Mouse (Mus musculus) monocyte, adult 5-6 weeks (primary cell): Measurements from ENCODE around the gene Card6. TPM values are rescaled to one million over a fixed set of nuclear protein-coding genes. Genes with fewer than 3 reads are reported as not detected.
A peak's percentile ranks its signal among the peaks of the same experiment; 100 is the strongest.

Experiments used
- ATAC-seq: fragments of 153-309, 156-312 bp; replicated peaks from 2 replicates; pipeline ENCODE4 v1.8.0; 2017; ENCODE audit warnings: mild to moderate bottlenecking; ENCODE audit not compliant: low TSS enrichment, insufficient number of reproducible peaks, severe bottlenecking, poor library complexity, low FRiP score
- total RNA-seq: library from RNA; stranded (forward); fragments of 200-1000, 200-491, 200-594 nt; gene quantifications from 3 replicates; pipeline ENCODE4 v1.2.3, GENCODE M21; 2017

The Card6 gene
- total RNA-seq: 8.2 to 42.9 TPM (median 22.5 TPM) in 3 replicates

DNA sequence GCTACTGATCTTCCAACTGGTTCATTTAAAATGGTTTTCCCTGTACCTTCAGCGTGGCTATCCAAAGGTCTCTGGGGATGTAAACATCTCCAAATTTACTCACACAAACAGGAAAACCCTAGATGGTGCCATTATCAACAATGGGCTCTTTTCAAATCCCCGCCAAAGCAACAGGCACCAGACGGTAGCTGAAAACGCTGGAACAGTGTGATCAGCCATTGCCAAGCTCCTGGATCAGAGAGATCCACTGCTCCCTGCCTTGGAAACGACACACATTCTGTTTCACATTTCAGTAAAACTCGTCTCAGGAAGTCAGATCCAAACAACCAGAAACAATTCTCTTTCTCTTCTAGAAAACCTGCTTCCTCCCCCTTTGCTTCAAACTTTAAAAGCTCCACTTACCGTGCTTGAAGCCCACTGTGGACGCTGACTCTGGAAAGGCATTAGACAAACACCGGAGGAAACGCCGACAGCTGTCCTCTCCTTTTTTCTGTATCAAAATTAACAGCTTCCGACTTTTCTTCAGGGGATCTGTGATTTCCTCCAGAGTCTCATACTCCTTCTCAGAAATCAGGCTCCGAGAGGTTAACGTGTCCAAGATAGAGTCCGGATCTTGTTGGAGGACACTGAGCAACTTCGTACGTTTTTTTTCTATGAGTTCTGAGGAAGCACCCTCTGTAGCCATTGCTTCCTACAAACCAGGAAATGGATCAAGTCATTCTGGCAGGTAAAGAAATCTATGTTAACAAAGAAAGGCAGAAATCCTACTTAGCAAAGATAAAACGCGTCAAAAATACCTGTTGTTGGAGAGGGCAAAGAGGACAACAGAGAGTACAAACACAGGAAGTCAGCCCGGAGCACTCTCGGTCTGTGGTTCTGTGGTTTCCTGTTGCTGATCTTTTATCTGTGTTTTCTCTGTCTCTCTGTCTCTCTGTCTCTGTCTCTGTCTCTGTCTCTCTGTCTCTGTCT is at the start of gene Card6:
Card6 (minus strand) TSS at position 854 of the 969 bp plus-strand sequence.
- ATAC-seq: peak; percentile 69; the same call in 1 of the 2 replicates

DNA sequence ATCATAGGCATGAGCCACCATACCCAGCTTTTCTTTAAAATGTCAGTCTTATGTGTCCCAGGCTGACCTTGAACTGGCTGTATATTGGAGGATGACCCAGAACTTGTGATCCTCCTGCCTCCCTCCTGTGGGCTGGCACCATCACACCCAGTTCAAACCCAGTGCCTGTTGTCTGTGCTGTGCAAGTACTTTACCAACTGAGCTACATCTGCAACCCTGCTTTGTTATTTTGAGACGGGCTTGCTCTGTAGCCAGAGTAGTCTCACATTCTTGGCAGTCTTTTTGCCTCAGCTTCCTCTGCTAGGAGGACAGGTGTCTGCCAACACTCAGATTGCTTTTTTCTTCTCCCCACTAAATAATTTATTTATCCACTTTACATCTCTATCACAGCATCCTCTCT is 49.0 kb upstream of the Card6 start:
- no peak for ATAC-seq

DNA sequence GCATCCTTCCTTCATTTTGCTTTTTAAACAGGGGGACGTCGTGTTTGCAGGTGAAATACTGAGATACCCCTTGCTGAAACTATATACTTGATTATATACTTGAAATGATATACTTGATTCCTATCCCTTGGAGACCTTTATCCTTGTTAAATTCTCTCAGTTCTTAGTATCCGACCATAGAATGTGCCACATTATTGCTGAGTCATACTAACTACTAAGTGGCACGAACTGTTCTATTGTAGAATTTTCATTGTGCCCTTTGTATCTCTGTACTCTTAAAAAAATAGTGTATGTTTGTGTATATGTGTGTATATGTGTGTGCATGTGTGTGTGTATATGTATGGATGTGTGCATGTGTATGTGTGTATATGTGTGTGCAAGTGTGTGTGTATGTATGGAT is 48.0 kb upstream of the Card6 start:
- ATAC-seq: no peak

DNA sequence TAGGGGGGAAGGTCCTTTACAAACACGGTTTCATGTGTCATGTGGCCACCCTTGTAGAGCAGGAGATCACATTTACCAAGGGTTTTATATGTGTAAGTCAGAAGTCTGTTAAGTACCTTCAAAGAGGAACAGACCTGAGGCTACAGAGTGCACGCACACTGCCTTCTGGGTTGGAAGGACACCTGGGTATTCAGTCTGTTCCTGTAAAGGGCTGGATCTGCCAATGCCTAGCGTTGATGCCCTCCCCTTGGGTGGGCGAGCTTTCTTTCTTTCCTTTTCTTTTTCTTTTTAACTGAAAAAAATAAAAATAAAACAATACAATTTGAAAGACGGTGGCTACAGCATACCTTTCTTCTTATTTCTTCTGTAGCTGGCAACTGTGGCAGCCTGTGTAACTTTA is 46.8 kb upstream of the Card6 start:
- no peak for ATAC-seq

DNA sequence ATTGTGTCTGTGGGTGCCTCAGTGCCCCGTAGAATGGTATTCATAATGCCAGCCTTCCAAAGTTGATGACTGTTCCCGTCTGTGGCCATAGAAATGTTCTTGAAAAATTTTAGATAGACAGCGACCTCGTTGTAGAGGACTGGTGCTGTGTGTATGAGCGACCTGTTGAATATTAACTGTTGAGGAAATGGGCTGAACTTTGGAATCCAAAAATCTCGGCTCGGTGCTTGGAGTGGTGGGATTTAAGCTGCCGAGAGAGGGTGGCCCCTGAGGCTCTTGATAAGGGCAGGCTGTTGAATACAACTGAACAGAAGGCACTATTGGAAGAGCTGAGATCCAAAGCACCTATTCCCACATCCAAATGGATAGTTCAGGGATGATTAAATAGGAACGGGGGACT is 46.3 kb upstream of the Card6 start:
- no peak for ATAC-seq

DNA sequence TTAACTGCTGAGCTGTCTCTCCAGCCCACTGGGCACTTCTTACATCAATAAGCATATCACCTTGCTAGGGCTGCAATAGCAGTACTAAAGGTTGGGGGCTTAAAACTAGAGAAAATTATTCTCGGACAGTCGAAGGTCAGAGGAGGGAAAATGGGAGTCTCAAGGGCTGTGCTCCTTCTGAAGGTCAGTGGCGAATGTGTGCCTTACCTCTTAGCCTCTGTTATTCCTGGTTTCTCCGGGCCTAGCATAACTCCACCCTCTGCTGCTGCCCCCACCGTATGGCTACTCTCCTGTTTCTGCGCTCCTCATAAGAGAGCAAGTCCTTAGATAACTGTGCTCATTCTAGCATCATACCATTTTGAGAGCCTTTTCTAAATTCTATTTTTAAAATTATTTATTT is 43.8 kb upstream of the Card6 start:
- ATAC-seq: no peak

DNA sequence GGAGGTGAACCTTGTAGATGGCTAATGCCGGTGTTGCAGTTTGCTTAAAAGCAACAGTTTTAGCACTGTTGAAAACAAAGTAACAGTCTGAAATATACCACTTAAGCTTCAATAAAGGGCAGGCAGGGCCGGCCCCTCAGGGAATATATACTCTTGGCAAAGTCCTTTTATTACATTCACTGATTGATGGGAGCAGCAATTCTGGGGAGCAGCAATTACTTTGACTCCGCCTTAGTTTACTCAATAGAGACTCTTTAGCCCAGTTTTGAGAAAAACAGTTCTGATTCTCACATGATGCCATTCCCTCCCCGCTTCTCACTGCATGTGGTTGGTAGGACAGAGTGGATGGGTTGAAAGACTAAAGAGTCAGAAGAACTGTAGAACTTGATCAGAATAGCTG is 40.8 kb upstream of the Card6 start:
- ATAC-seq: no peak

DNA sequence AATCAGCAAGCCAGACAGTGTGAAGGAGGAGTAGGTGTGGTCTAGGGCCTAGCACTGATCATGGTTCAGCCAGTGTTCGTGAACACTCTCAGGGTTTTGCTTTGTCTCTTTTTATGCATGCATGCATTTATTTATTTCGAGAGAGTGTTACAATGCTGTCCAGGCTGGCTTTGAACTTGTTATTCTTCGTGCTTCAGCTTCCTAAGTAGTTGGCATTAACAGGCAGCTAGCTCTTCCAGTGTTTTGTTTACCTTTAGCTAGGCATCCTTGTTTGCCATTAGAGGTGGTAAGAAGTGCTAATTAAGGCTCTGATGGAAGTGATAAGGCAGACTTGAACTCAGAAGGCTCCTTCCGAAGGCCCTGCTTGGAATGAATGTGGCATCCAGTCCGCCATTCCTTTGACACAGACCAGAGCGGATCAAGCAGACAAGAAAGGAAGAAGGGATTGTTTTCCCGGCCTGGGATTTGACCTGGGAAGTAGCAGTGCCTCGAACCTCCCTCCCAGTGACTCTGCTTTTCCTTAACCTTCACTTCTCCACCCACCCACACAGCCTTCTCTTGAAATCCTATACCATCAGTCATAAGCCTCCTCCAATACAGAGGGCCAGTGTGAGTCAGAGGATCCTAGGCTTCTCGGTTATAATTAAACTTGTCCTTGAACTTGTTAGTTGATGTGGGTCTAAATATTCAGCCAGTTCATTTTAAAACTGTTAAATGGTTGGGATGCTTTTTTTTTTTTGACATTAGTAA is 37.0 kb upstream of the Card6 start:
- no peak for ATAC-seq

DNA sequence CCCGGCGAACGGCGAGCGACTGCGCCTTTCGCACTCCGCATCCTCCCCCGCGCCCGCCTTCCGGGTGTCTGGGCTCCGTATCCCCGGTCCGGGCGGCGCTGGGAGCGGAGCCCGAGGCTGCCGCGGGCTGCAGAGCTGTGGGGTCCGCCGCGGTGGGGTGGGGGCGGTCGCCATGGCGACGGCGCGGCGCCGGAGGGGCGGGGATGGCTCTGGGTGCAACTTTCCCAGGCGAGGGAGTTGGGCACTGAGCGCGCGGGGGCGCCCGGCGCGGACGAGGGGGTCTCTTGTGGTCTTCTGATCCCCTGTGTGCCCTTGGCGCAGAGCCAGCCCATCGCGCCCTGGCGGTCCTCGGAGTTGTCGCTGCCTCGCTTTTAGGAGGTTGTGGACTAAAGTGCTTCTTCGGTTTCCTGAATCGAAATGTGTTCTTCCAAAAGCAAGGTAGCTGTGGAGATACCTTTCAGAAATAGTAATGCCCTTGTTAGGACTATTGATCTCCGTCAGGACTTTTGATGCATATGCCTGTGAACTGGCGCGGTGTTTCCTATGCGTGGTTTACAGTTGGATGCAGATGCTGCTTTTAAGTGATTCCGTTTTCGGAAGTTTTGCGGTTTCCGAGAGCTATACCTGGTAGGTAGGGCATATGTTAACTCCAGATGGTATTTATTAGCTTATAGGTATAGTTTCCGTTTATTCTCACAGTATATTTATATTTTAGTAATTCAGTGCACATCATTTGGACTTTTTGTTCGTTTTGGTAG is 35.9 kb upstream of the Card6 start:
- no peak for ATAC-seq

DNA sequence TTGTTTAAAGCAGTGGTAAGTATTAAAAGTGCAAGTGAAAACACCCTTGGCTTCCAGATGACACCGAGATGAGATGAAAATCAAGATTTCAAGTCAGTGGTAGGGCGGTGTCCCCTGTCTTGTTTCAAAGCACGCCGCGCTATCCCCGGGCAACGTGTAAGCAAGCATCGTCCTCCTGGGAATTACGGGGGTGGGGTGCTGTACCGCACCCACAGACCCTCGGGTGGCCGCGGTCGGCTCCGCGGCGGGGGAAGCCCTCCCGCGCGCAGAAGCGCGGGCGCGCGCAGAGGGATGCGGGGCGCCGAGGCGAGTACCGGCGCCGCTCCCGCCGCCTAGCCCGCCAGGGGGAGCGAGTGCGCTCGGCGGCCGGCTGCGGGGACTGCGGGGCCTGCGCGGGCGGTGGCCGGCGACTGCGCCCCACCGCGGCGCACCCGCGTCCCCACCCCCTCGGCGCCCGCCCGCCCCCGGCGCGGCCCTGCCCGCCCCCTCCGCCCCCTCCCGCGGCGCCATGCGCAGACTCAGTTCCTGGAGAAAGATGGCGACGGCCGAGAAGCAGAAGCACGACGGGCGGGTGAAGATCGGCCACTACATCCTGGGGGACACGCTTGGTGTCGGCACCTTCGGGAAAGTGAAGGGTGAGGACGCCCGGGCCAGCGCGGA is 35.2 kb upstream of the Card6 start, which contains the start of gene Prkaa1:
Prkaa1 (plus strand) TSS at position 501 of the 660 bp plus-strand sequence.
- ATAC-seq: peak; percentile 73

DNA sequence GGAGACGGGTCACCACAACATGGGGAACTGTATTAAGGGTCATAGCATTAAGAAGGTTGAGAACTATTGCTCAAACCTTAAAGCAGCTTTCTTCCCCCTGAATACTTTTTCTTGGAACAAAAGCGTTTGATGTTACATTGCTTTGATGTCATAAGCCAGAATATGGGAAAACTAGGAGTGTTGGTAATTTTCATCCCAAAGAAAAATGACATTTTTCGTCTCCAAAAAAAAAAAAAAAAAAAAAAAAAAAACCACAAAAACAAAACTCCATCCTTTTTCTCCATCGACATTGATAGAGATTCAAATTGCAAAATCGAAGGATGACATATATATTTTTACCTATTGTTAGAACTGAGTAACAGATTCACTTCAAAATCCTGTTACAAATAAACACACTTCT is 34.4 kb upstream of the Card6 start:
- no peak for ATAC-seq

DNA sequence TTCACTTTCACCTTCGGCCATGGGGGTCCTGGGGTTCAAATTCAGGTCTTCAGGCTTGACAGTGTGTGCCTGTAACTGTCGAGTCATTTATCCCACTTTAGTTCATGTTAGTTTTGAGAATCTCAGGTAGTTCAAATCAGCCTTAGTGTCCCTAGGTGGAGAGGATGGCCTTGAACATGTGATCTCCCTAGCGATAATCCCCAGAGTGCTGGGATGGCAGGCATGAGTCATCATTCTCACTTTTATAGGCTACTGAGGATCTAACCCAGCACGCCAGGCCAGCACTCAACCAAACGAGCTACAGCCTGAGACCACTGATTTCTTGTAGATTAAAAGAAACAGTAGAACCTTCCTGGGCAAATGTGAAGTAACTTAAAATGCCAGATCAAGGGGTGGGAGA is 33.7 kb upstream of the Card6 start:
- ATAC-seq: no peak

DNA sequence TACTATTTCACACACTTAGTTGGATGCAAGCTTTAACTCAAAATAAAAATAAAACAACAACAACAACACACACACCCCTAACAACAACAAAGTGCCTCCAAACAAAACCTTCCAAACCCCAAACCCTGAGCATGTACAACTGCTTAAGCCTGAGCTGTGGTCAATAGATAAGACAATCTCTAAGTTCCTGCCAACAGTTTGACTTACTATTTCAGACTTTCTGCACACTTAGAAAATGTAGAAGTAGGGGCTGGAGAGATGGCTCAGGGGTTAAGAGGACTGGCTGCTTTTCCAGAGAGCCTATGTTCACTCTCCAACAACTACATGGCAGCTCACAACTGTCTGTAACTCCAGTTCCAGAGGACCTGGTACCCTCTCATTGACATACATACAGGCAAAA is 32.0 kb upstream of the Card6 start:
- ATAC-seq: no peak

DNA sequence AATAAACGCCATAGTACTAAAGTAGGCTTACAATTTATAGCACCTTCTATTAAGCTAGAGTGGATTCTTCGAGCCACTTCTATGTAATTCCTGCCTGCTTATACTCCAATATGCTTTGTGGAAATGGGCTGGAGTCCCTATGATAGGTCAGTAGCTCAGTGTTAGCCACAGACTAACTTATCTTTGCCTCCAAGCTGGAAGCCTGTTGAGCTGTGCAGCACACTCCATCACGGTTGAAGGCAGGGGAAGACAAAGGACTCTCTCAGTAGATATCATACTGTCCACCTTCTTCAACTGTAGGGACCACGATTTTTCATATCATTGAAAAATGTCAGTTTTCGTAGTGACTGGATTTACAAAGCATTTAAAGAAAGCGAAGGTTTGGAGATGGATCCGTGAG is 31.5 kb upstream of the Card6 start:
- no peak for ATAC-seq

DNA sequence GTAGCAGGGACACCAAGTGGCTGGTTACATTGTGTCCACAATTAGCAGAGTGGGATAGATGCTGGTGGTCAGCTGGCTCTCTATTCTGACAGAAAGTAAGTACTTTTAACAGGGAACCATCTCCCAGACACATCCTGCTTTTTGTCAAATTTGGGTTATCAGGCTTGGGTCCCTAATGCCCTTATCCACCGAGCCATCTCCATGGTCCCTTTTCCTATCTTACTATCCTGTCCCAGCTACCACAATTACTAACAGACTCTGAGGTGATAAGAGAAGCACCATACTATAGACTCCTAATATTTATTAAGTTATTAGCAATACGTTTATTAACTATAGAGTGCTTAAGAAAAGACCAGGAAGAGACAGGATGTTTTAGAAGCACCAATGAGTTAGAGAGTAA is 31.0 kb upstream of the Card6 start:
- no peak for ATAC-seq

DNA sequence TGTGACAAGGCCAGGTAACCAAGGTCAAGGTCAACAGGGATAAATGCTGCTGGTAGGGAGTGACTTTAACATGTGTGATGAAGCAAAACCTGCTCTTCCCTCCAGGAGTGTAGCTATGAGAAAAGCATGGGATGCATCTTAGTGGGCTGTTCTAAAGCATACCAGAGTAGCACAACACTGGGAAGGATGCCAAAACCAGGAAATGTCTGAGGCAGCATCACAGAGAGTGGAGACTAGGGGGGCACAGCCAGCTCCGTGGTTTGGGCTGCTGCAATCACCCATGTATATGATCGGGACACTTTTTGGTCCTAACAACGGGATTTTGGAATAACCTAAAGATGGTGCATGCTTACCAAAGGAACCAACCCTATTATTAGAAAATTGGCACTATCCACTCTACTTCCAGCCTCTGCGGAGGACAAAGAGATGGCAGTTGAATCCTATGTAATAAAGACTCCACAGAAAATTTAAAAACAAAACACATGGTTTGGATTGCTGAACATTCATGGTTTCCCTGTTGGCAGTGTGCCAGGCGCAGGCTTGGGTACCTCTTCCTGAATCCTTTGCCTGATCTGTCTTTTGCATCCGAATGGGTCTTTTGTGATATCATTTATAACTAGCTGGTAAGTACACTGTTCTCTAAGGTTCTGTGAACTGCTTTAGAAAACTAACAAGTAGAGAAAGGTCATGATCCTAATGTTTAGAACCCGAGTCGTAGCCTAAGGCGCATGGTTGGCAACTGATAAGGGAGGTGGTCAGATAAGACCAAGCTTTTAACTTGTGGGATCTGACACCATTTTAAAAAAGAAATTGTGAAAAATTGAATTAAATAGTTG is 29.9 kb upstream of the Card6 start:
- ATAC-seq: 0 out of 2 replicates have a peak, but pooled peaks have one; percentile 25

DNA sequence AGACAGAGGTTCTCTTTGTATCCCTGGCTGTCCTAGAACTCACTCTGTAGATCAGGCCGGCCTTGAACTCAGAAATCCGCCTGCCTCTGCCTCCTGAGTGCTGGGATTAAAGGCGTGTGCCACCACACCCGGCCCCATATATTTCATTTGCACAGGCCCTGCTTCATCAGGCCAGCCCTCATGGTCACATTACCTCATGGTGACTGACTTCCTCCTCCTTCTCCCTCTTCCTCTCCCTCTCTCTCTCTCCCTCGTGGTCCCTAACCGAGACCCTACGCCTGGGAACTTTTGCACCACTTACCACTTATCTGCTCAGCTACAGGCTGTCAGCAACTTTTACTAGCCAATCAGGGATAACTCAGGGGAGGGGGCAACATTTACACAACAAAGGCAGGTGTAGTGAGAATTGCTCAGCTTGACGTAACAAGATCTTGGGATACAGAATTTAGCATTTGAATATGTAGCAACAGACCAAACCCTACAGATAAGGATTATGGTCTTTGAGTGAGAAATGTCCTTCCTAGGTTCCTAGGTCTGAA is 26.7 kb upstream of the Card6 start:
- no peak for ATAC-seq
